In genomic region chr8:11564236-11564635, GRCm38 (mm10) we compare ENCODE assay signal across 1 mouse cellular context.
TF ChIP-seq lines count a peak whose summit lies in the region.

No protein-coding gene starts in this region.

TF ChIP-seq in MEL, 35 proteins besides CTCF, POLR2A, EP300 and RAD21 (continued from another document):
- TF ChIP-seq USF2 (IDR thresholded peaks at IDR 0.05; ENCODE audit: borderline replicate concordance in 1 of 2, insufficient read depth in 1 of 2, low read depth in 1 of 2, low read length in 2 of 2) (no peak), SMC3 (IDR thresholded peaks at IDR 0.05; ENCODE audit: low read depth, low read length) (no peak), NELFE (IDR thresholded peaks at IDR 0.05; ENCODE audit: low read depth, low read length) (no peak), USF1 (IDR thresholded peaks at IDR 0.05; ENCODE audit: low read depth, low read length) (no peak), MYC (IDR thresholded peaks at IDR 0.05; ENCODE audit: low read depth, low read length) (no peak), KAT2A (conservative IDR thresholded peaks at IDR 0.05; ENCODE audit: low read depth, low read length) (no peak), MAX (IDR thresholded peaks at IDR 0.05; ENCODE audit: low read length) (no peak)
